Mouse (Mus musculus) right cerebral cortex, adult 18-20 months (tissue): ENCODE data around the gene Gm21891.
"Not testable (repeated sequence)": the region's sequence is repeated elsewhere in the genome, so short reads cannot be mapped to it uniquely, and the experiment has no call there.

Source experiments
- DNase-seq: peaks from one replicate; pipeline ENCODE4 v3.0.0; 2022; ENCODE audit warnings: mixed read lengths

The Gm21891 gene

GRCm38 (mm10) chrY:13133392-13133791 lies at the start of gene Gm21891:
Gene Gm21891 (minus strand): TSS chrY:13133492.
- DNase-seq: not testable (repeated sequence)

DNA sequence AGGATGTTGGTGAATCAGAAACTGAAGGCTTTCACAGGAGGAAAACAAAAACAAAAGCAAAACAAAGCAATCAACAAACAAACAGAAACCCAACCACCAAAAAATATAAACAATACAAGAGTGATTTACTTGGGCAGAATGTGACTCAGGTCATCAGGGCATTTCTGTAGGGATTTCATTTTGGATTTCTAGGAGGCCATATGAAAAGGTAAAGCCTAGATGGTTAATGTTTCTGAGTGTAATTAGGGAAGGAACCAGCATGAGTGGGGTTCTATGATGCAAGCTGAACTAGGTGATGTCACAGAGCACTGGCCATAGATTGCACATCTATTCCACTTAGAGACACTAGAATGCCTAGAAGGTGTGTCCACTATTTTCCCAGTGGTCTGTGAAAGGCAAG lies 28.4 kb upstream of the Gm21891 start, which contains the start of gene Gm21425:
Gm21425 (plus strand) TSS at position 301 of the 400 bp plus-strand sequence.
- not testable (repeated sequence) for DNase-seq
